Mouse (Mus musculus) MEL (cell line): ENCODE measurements around the gene Bcl7a.

Source experiments
- CTCF ChIP-seq, 3 experiments: IDR thresholded peaks in 2 of 3; conservative IDR thresholded peaks in 1 of 3; 2 replicates each; pipeline ENCODE4 v1.5.1; 2011 to 2012; ENCODE audit warnings: low read length in 3 of 3, low read depth in 2 of 3, mild to moderate bottlenecking in 2 of 3, improper control_type of control experiment in 1 of 3, inconsistent platforms in 1 of 3, mixed read lengths in 1 of 3, moderate library complexity in 1 of 3; ENCODE audit not compliant: control insufficient read depth in 1 of 3, insufficient read depth in 1 of 3, poor library complexity in 1 of 3, severe bottlenecking in 1 of 3
- EP300 ChIP-seq, 2 experiments: IDR thresholded peaks; 2 replicates each; pipeline ENCODE4 v1.6.1; 2011; ENCODE audit warnings: improper control_type of control experiment in 2 of 2, low read length in 2 of 2, low read depth in 1 of 2, mild to moderate bottlenecking in 1 of 2
- GABPA ChIP-seq: IDR thresholded peaks from 2 replicates; pipeline ENCODE4 v1.6.1; 2012; ENCODE audit warnings: low read depth, mild to moderate bottlenecking, inconsistent platforms, low read length, improper control_type of control experiment, moderate library complexity
- KAT2A ChIP-seq: conservative IDR thresholded peaks from 2 replicates; pipeline ENCODE4 v1.6.1; 2012; ENCODE audit warnings: low read depth, low read length, improper control_type of control experiment, inconsistent platforms
- POLR2A ChIP-seq, 2 experiments: IDR thresholded peaks; 2 replicates each; pipeline ENCODE4 v1.6.1; 2011 to 2012; ENCODE audit warnings: low read length in 2 of 2, mild to moderate bottlenecking in 2 of 2, control low read depth in 1 of 2, improper control_type of control experiment in 1 of 2, low read depth in 1 of 2, moderate library complexity in 1 of 2; ENCODE audit not compliant: control insufficient read depth in 1 of 2, insufficient read depth in 1 of 2, poor library complexity in 1 of 2
- RCOR1 ChIP-seq: IDR thresholded peaks from 2 replicates; pipeline ENCODE4 v1.6.1; 2012; ENCODE audit warnings: low read depth, mild to moderate bottlenecking, inconsistent platforms, low read length, improper control_type of control experiment
- TAL1 ChIP-seq: IDR thresholded peaks from 2 replicates; pipeline ENCODE4 v1.6.1; 2012; ENCODE audit warnings: mild to moderate bottlenecking, inconsistent platforms, low read length, moderate library complexity, mixed read lengths

- TF ChIP-seq RCOR1 (no peak), POLR2A (IDR thresholded peaks at IDR 0.05; ENCODE audit: control insufficient read depth in 1 of 2, insufficient read depth in 1 of 2, low read depth in 1 of 2, low read length in 2 of 2, poor library complexity in 1 of 2) (no peak), CTCF (IDR thresholded peaks at IDR 0.05 in 2 of 3, conservative IDR thresholded peaks at IDR 0.05 in 1 of 3; ENCODE audit: control insufficient read depth in 1 of 3, insufficient read depth in 1 of 3, low read depth in 2 of 3, low read length in 3 of 3, poor library complexity in 1 of 3, severe bottlenecking in 1 of 3) (no peak), TAL1 (no peak), EP300 (IDR thresholded peaks at IDR 0.05; ENCODE audit: low read depth in 1 of 2, low read length in 2 of 2) (no peak), KAT2A (no peak), GABPA (no peak)
Observed at GRCm38 (mm10) chr5:123379504-123379931, 35.9 kb downstream of the Bcl7a start.
